Mouse (Mus musculus) lung, postnatal 0 days (tissue): ENCODE results near the gene Podnl1. TPM values are rescaled to one million over a fixed set of nuclear protein-coding genes. Genes with fewer than 3 reads are reported as not detected.

Source experiments
- ATAC-seq: fragments of 200-750 bp; cut with Nextera tagmentation; 2 replicates; pipeline ENCODE4 v1.8.0; 2017; ENCODE audit warnings: moderate library complexity
- DNase-seq: peaks from one replicate; pipeline ENCODE4 v3.0.0-alpha.2; 2016; ENCODE audit warnings: low spot score
- H3K27ac ChIP-seq: fragments of 300-500 bp; sonication (generic); 2 replicates; pipeline ENCODE4 v1.5.1; 2014; ENCODE audit warnings: antibody characterized with exemption, mild to moderate bottlenecking, low read length, mixed read lengths
- H3K27me3 ChIP-seq: fragments of 300-500 bp; sonication (generic); replicated peaks from 2 replicates; pipeline ENCODE4 v1.6.1; 2014; ENCODE audit warnings: low read length, mixed read lengths; ENCODE audit not compliant: insufficient read depth
- H3K36me3 ChIP-seq: fragments of 300-500 bp; sonication (generic); 2 replicates; pipeline ENCODE4 v1.6.1; 2014; ENCODE audit warnings: low read length, mixed read lengths; ENCODE audit not compliant: insufficient read depth
- H3K4me1 ChIP-seq: fragments of 300-500 bp; sonication (generic); 2 replicates; pipeline ENCODE4 v1.6.1; 2014; ENCODE audit warnings: antibody characterized with exemption, low read depth, low read length, mixed read lengths; ENCODE audit not compliant: insufficient read depth
- H3K4me2 ChIP-seq: fragments of 300-500 bp; sonication (generic); replicated peaks from 2 replicates; pipeline ENCODE4 v1.6.1; 2014; ENCODE audit warnings: low read depth, mild to moderate bottlenecking, low read length, moderate library complexity, mixed read lengths
- H3K4me3 ChIP-seq: fragments of 300-500 bp; sonication (generic); 2 replicates; pipeline ENCODE4 v1.5.1; 2014; ENCODE audit warnings: low read depth, low read length
- H3K9ac ChIP-seq: fragments of 300-500 bp; sonication (generic); replicated peaks from 2 replicates; pipeline ENCODE4 v1.6.1; 2014; ENCODE audit warnings: low read depth, mild to moderate bottlenecking
- H3K9me3 ChIP-seq: fragments of 300-500 bp; sonication (generic); 2 replicates; pipeline ENCODE4 v1.6.1; 2016; ENCODE audit warnings: low read length, mixed read lengths
- CTCF ChIP-seq: IDR thresholded peaks from 2 replicates; pipeline ENCODE4 v1.5.1; 2016; ENCODE audit warnings: antibody characterized with exemption, mild to moderate bottlenecking
- EP300 ChIP-seq: IDR thresholded peaks from 2 replicates; pipeline ENCODE4 v1.6.1; 2016; ENCODE audit warnings: antibody characterized with exemption, mild to moderate bottlenecking, control low read depth
- WGBS: fragments of 180-500 bp; shearing (Covaris S2); extraction: QIAGEN DNeasy Blood & Tissue Kit; methylation state at CpG from one replicate; pipeline ENCODE4 v1.1.7; 2014; 5-methylcytosine and 5-hydroxymethylcytosine counted together
- polyA plus RNA-seq: library from polyadenylated mRNA; unstranded; fragments of >200 nt; fragmentation: Nextera tagmentation; extraction: Ambion mirVana; gene quantifications from 2 replicates; pipeline ENCODE4 v1.2.1, GENCODE M21; 2015

Gene Podnl1
- 0.17 and 0.19 TPM in 2 replicates for polyA plus RNA-seq

GRCm38 (mm10) chr8:84125656-84126055 is at the start of gene Podnl1:
Gene Podnl1, plus strand, starts transcription at chr8:84125989.
- H3K27me3 ChIP-seq, result no peaks in the 10 kb centered on the region
- TF ChIP-seq EP300 (no peak), CTCF (no peak)
- peak; percentile 52 for DNase-seq
- H3K4me3 ChIP-seq, result no peak within 1 kb of the TSS
- H3K4me1 ChIP-seq, result no peaks in the 10 kb centered on the region
- H3K27ac ChIP-seq, result no peak within 1 kb of the TSS
- H3K4me2 ChIP-seq, result no peak within 1 kb of the TSS
- H3K9ac ChIP-seq, result no peak within 1 kb of the TSS
- no peaks in the 10 kb centered on the region for H3K36me3 ChIP-seq
- peak; percentile 92 for ATAC-seq
- WGBS, result 40% methylated on average over 9 of the region's 9 CpGs
- no peaks in the 10 kb centered on the region for H3K9me3 ChIP-seq

- H3K36me3 ChIP-seq, result peaks cover 9% of the 10 kb centered on the region
These were observed 49.4 kb upstream of the Podnl1 start for GRCm38 (mm10) chr8:84076412-84076811.

DNA sequence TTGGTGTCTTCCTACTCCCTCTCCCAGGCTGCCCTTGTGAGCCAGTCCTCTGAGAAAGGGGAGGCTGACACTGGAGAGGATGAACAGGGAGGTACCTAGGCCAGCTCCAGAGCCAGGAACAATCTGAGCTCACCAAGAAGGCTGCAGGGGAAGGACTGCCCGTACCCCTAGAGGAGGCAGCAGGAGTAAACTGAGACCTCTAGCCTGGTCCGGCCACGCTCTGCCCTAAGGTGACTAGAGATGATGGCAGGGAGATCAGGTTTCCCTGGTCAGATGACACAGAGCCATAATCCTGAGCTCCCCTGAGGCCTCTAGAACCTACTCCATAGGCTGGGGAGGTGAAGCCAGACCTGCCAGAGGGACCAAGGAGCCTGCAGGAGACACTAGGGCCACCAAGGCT is 48.9 kb upstream of the Podnl1 start:
- no peak overlapping the region for H3K27ac ChIP-seq
- TF ChIP-seq CTCF (no peak), EP300 (no peak)
- H3K36me3 ChIP-seq, result peaks cover 9% of the 10 kb centered on the region
- no peaks in the 10 kb centered on the region for H3K27me3 ChIP-seq
- ATAC-seq (no peak), DNase-seq (no peak)
- H3K9ac ChIP-seq, result no peak overlapping the region
- H3K9me3 ChIP-seq, result no peaks in the 10 kb centered on the region
- no peak overlapping the region for H3K4me3 ChIP-seq
- H3K4me1 ChIP-seq, result peaks cover 4% of the 10 kb centered on the region; the same call in 1 of the 2 replicates
- H3K4me2 ChIP-seq, result no peak overlapping the region
- WGBS, result 91% methylated on average over 3 of the region's 3 CpGs

More at GRCm38 (mm10) chr8:84076412-84076811, 49.4 kb upstream of the Podnl1 start:
- Histone ChIP-seq H3K27ac (no peak overlapping the region), H3K4me1 (peaks cover 5% of the 10 kb centered on the region; the same call in 1 of the 2 replicates), H3K9me3 (no peaks in the 10 kb centered on the region), H3K27me3 (no peaks in the 10 kb centered on the region), H3K4me2 (no peak overlapping the region), H3K9ac (no peak overlapping the region), H3K4me3 (no peak overlapping the region)
- 83% methylated on average over 1 of the region's 1 CpGs for WGBS
- no peak for DNase-seq
- TF ChIP-seq EP300 (no peak), CTCF (no peak)
- ATAC-seq, result no peak

- Histone ChIP-seq H3K36me3 (peaks cover 31% of the 10 kb centered on the region), H3K4me3 (no peak overlapping the region), H3K4me2 (no peak overlapping the region), H3K27me3 (no peaks in the 10 kb centered on the region), H3K9ac (no peak overlapping the region), H3K9me3 (no peaks in the 10 kb centered on the region), H3K27ac (no peak overlapping the region), H3K4me1 (no peaks in the 10 kb centered on the region)
- DNase-seq (peak; percentile 80), ATAC-seq (peak; percentile 84)
- 0 out of 2 replicates have a peak, but pooled peaks have one; percentile 12 for TF ChIP-seq EP300
- TF ChIP-seq CTCF, result no peak
- 58% methylated on average over 5 of the region's 5 CpGs for WGBS
These were observed 46.6 kb upstream of the Podnl1 start for GRCm38 (mm10) chr8:84079206-84079605.

DNA sequence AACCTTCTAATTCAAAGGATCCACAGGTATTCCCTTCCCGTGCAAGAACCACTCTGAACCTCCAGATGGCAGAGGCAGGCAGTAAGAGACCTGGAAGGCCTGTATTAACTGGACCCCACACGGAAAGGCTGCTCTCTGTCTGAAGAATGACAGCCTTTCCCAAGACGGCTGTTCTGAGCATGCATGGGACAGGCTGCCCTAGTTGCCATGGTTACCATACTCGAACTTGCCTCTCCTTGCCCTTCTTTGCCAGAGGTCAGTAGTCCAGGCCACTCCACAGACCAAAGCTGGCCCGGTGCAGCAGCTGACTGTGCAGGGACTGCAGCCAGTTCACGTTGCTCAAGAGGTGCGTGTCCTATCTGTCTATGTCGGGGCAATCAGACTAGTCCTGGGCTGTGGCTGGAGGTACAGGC is 42.0 kb upstream of the Podnl1 start:
- Histone ChIP-seq H3K4me3 (no peak overlapping the region), H3K9ac (no peak overlapping the region), H3K4me1 (no peaks in the 10 kb centered on the region), H3K4me2 (no peak overlapping the region), H3K27me3 (no peaks in the 10 kb centered on the region), H3K27ac (no peak overlapping the region), H3K36me3 (peaks cover 46% of the 10 kb centered on the region), H3K9me3 (no peaks in the 10 kb centered on the region)
- 0 out of 2 replicates have a peak, but pooled peaks have one; percentile 24 for ATAC-seq
- peak; percentile 32 for TF ChIP-seq CTCF
- no peak for TF ChIP-seq EP300
- 39% methylated on average over 8 of the region's 8 CpGs for WGBS
- peak; percentile 19 for DNase-seq

DNA sequence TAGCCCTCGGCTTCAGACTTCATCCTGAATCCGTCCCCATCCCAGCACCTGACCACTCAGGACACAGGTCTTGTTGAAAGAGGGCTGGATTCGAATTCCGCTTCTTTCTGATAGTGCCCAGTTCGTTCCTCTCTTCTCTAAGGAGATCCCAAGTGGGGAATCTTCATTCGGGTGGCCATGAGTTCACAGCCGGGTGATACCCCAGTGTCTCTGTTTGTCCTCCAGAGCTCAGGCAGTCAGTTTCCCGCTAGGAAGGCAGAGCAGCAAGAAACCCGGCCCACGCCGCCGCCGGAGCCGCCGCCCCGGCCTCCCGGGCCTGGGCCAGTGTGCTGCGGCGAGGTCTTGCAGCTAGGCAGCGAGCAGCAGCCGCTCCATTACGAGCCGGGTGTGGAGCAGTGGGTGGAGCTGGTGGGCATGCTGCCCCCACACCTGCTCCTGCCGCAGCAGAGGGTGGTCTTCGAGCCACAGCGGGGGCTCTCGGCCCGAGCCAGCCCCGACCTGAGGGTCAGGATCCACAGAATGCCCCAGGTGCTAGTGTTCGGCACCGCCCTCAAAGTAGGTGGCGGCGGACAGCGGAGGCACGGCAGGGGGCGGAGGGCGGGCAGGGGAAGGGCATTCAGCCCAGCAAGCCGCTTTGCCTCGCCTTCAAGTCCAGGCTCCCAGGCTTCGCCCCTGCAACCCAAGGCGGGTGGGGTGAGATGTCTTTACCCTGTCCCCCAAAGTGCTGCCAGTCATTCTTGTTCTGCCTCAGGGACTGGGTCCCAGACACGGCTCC is 41.3 kb upstream of the Podnl1 start:
- H3K4me1 ChIP-seq, result no peaks in the 10 kb centered on the region
- TF ChIP-seq CTCF, result no peak
- TF ChIP-seq EP300, result no peak
- H3K9ac ChIP-seq, result no peak overlapping the region
- no peak overlapping the region for H3K27ac ChIP-seq
- no peak overlapping the region for H3K4me2 ChIP-seq
- H3K4me3 ChIP-seq, result no peak overlapping the region
- H3K27me3 ChIP-seq, result no peaks in the 10 kb centered on the region
- 65% methylated on average over 29 of the region's 42 CpGs for WGBS
- no peaks in the 10 kb centered on the region for H3K9me3 ChIP-seq
- peaks cover 46% of the 10 kb centered on the region for H3K36me3 ChIP-seq
- DNase-seq (no peak), ATAC-seq (no peak)
